Mouse (Mus musculus): ENCODE data around the gene Sdad1.
A peak's percentile ranks its signal among the peaks of the same experiment; 100 is the strongest.
"Not testable (repeated sequence)": the region's sequence is repeated elsewhere in the genome, so short reads cannot be mapped to it uniquely, and the experiment has no call there.

Gene Sdad1

GRCm38 (mm10) chr5:92309681-92310511 lies at the start of gene Sdad1:
TSS of gene Sdad1 (minus strand) at chr5:92310479.
- peak; percentile 97 for DNase-seq (ENCODE audit: low spot score)

GRCm38 (mm10) chr5:92358767-92359455 lies 48.6 kb upstream of the Sdad1 start:
- DNase-seq (ENCODE audit: low spot score), result no peak

GRCm38 (mm10) chr5:92358033-92358432 lies 47.8 kb upstream of the Sdad1 start:
- no peak for DNase-seq (ENCODE audit: low spot score)

GRCm38 (mm10) chr5:92353517-92353916 lies 43.2 kb upstream of the Sdad1 start:
- DNase-seq (ENCODE audit: low spot score), result no peak

- not testable (repeated sequence) for DNase-seq (ENCODE audit: low spot score)
Observed at GRCm38 (mm10) chr5:92352716-92353115, 42.4 kb upstream of the Sdad1 start.

GRCm38 (mm10) chr5:92349731-92350130 lies 39.5 kb upstream of the Sdad1 start:
- no peak for DNase-seq (ENCODE audit: low spot score)

GRCm38 (mm10) chr5:92348794-92349413 lies 38.6 kb upstream of the Sdad1 start, which contains the start of gene Cxcl10:
TSS of gene Cxcl10 (minus strand) at chr5:92348889.
- DNase-seq (ENCODE audit: low spot score), result peak; percentile 55

- DNase-seq (ENCODE audit: low spot score), result no peak
Observed at GRCm38 (mm10) chr5:92345006-92345405, 34.7 kb upstream of the Sdad1 start.

- no peak for DNase-seq (ENCODE audit: low spot score)
Observed at GRCm38 (mm10) chr5:92340606-92341005, 30.3 kb upstream of the Sdad1 start.

- DNase-seq (ENCODE audit: low spot score), result no peak
Observed at GRCm38 (mm10) chr5:92336743-92337142, 26.5 kb upstream of the Sdad1 start.

GRCm38 (mm10) chr5:92332359-92332840 lies 22.1 kb upstream of the Sdad1 start:
- DNase-seq (ENCODE audit: low spot score), result no peak

GRCm38 (mm10) chr5:92331635-92332338 lies 21.5 kb upstream of the Sdad1 start, which contains the start of gene Art3:
TSS of gene Art3 (plus strand) at chr5:92331827.
- DNase-seq (ENCODE audit: low spot score), result no peak

- DNase-seq (ENCODE audit: low spot score), result no peak
Observed at GRCm38 (mm10) chr5:92331122-92331521, 20.8 kb upstream of the Sdad1 start.

- no peak for DNase-seq (ENCODE audit: low spot score)
Observed at GRCm38 (mm10) chr5:92327929-92328328, 17.6 kb upstream of the Sdad1 start, which contains the start of gene Cxcl9. TSS of gene Cxcl9 (minus strand) at chr5:92328079.

GRCm38 (mm10) chr5:92327367-92327766 lies 17.1 kb upstream of the Sdad1 start:
- DNase-seq (ENCODE audit: low spot score), result no peak

- DNase-seq (ENCODE audit: low spot score), result no peak
Observed at GRCm38 (mm10) chr5:92323264-92323663, 13.0 kb upstream of the Sdad1 start.

- no peak for DNase-seq (ENCODE audit: low spot score)
Observed at GRCm38 (mm10) chr5:92322612-92323011, 12.3 kb upstream of the Sdad1 start.

GRCm38 (mm10) chr5:92321631-92322400 lies 11.5 kb upstream of the Sdad1 start:
- no peak for DNase-seq (ENCODE audit: low spot score)

GRCm38 (mm10) chr5:92318596-92318995 lies 8.3 kb upstream of the Sdad1 start:
- no peak for DNase-seq (ENCODE audit: low spot score)

GRCm38 (mm10) chr5:92318119-92318518 lies 7.8 kb upstream of the Sdad1 start:
- no peak for DNase-seq (ENCODE audit: low spot score)

- no peak for DNase-seq (ENCODE audit: low spot score)
Observed at GRCm38 (mm10) chr5:92313776-92314175, 3.5 kb upstream of the Sdad1 start.
